Mouse (Mus musculus) neural tube, embryonic 15.5 days (tissue): Measurements from ENCODE around the gene Eif5a. TPM values are rescaled to one million over a fixed set of nuclear protein-coding genes. Genes with fewer than 3 reads are reported as not detected.

Experiments
- ATAC-seq: fragments of 200-750 bp; cut with Nextera tagmentation; 2 replicates; pipeline ENCODE4 v1.8.0; 2017; ENCODE audit warnings: mild to moderate bottlenecking, moderate TSS enrichment, moderate library complexity; ENCODE audit not compliant: low FRiP score
- H3K27ac ChIP-seq: fragments of 300-500 bp; sonication (generic); replicated peaks from 2 replicates; pipeline ENCODE4 v1.5.1; 2015; ENCODE audit warnings: mild to moderate bottlenecking, inconsistent platforms
- H3K27me3 ChIP-seq: fragments of 300-500 bp; sonication (generic); replicated peaks from 2 replicates; pipeline ENCODE4 v1.6.1; 2015; ENCODE audit warnings: inconsistent platforms
- H3K36me3 ChIP-seq: fragments of 300-500 bp; sonication (generic); 2 replicates; pipeline ENCODE4 v1.6.1; 2015; ENCODE audit warnings: inconsistent platforms
- H3K4me1 ChIP-seq: fragments of 300-500 bp; sonication (generic); 2 replicates; pipeline ENCODE4 v1.6.1; 2015; ENCODE audit warnings: inconsistent platforms
- H3K4me2 ChIP-seq: fragments of 300-500 bp; sonication (generic); 2 replicates; pipeline ENCODE4 v1.6.1; 2015; ENCODE audit warnings: inconsistent platforms, mild to moderate bottlenecking, moderate library complexity
- H3K4me3 ChIP-seq: fragments of 300-500 bp; sonication (generic); replicated peaks from 2 replicates; pipeline ENCODE4 v1.5.1; 2015; ENCODE audit warnings: mild to moderate bottlenecking, inconsistent platforms
- H3K9ac ChIP-seq: fragments of 300-500 bp; sonication (generic); replicated peaks from 2 replicates; pipeline ENCODE4 v1.6.1; 2015; ENCODE audit warnings: mild to moderate bottlenecking, inconsistent platforms
- H3K9me3 ChIP-seq: fragments of 300-500 bp; sonication (generic); replicated peaks from 2 replicates; pipeline ENCODE4 v1.6.1; 2016; ENCODE audit warnings: inconsistent platforms
- WGBS: fragments of 180-500 bp; shearing (Covaris S2); methylation state at CpG from one replicate; pipeline ENCODE4 v1.1.7; 2015; ENCODE audit warnings: mixed read lengths; 5-methylcytosine and 5-hydroxymethylcytosine counted together
- polyA plus RNA-seq: library from polyadenylated mRNA; unstranded; fragments of >200 nt; fragmentation: Nextera tagmentation; extraction: Ambion mirVana; gene quantifications from 2 replicates; pipeline ENCODE4 v1.2.1, GENCODE M21; 2015

The Eif5a gene
- polyA plus RNA-seq, 1 experiment from 2014 or later: 1,034 TPM

GRCm38 (mm10) chr11:69894671-69895070, 27.1 kb downstream of the Eif5a start:
- H3K9ac ChIP-seq: no peak overlapping the region
- ATAC-seq: no peak
- H3K4me1 ChIP-seq: peaks cover 12% of the 10 kb centered on the region
- H3K36me3 ChIP-seq: no peaks in the 10 kb centered on the region
- no peaks in the 10 kb centered on the region for H3K9me3 ChIP-seq
- 90% methylated on average over 5 of the region's 5 CpGs for WGBS
- H3K27me3 ChIP-seq: no peaks in the 10 kb centered on the region
- H3K4me3 ChIP-seq: no peak overlapping the region
- no peak overlapping the region for H3K4me2 ChIP-seq
- no peak overlapping the region for H3K27ac ChIP-seq

- Histone ChIP-seq H3K4me2 (no peak overlapping the region), H3K36me3 (no peaks in the 10 kb centered on the region), H3K9ac (no peak overlapping the region), H3K27ac (no peak overlapping the region), H3K4me1 (no peaks in the 10 kb centered on the region), H3K27me3 (no peaks in the 10 kb centered on the region), H3K9me3 (no peaks in the 10 kb centered on the region), H3K4me3 (no peak overlapping the region)
- WGBS: 68% methylated on average over 4 of the region's 4 CpGs
- no peak for ATAC-seq
Measured at GRCm38 (mm10) chr11:69891482-69891881, 30.3 kb downstream of the Eif5a start.

GRCm38 (mm10) chr11:69886907-69887635, 34.7 kb downstream of the Eif5a start:
- H3K9ac ChIP-seq: no peak overlapping the region
- no peak overlapping the region for H3K4me3 ChIP-seq
- no peak overlapping the region for H3K27ac ChIP-seq
- no peak overlapping the region for H3K4me2 ChIP-seq
- no peaks in the 10 kb centered on the region for H3K36me3 ChIP-seq
- H3K27me3 ChIP-seq: no peaks in the 10 kb centered on the region; the same call in 1 of the 2 replicates
- no peaks in the 10 kb centered on the region for H3K4me1 ChIP-seq
- ATAC-seq: no peak
- H3K9me3 ChIP-seq: no peaks in the 10 kb centered on the region
- WGBS: 77% methylated on average over 8 of the region's 8 CpGs

DNA sequence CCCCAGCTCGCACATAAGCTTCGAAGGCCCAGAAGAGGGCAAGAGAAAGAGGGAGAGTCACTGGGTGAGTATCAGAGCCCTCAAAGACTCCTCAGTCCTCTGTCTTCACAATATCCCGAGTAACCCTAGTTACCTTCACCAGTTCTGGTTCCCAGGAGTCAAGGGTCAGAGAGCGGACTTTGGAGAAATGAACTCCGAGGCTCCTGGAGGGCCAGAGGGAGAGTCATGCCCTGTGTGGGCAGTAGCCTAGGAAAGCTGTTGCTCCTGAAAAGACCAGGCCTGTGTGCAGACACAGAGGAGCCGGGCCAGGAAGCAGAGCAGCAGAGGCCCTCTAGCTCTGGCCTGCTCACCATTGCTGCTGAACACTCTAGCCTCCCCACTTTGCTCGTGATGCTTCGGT, 37.1 kb downstream of the Eif5a start:
- no peak for ATAC-seq
- Histone ChIP-seq H3K36me3 (no peaks in the 10 kb centered on the region), H3K27me3 (peaks cover 4% of the 10 kb centered on the region; the same call in 1 of the 2 replicates)

GRCm38 (mm10) chr11:69884240-69884639, 37.5 kb downstream of the Eif5a start:
- Histone ChIP-seq H3K9ac (no peak overlapping the region), H3K36me3 (no peaks in the 10 kb centered on the region), H3K4me1 (peaks cover 24% of the 10 kb centered on the region), H3K4me3 (no peak overlapping the region), H3K27ac (no peak overlapping the region), H3K27me3 (peaks cover 8% of the 10 kb centered on the region; the same call in 1 of the 2 replicates), H3K9me3 (no peaks in the 10 kb centered on the region), H3K4me2 (no peak overlapping the region)
- WGBS: 77% methylated on average over 9 of the region's 9 CpGs
- no peak for ATAC-seq

More for the DNA sequence above, 37.1 kb downstream of the Eif5a start:
- no peak overlapping the region for H3K4me3 ChIP-seq
- H3K9ac ChIP-seq: no peak overlapping the region
- no peak overlapping the region for H3K4me2 ChIP-seq
- no peak overlapping the region for H3K27ac ChIP-seq
- WGBS: 87% methylated on average over 8 of the region's 8 CpGs
- no peaks in the 10 kb centered on the region for H3K9me3 ChIP-seq
- H3K4me1 ChIP-seq: peaks cover 22% of the 10 kb centered on the region

DNA sequence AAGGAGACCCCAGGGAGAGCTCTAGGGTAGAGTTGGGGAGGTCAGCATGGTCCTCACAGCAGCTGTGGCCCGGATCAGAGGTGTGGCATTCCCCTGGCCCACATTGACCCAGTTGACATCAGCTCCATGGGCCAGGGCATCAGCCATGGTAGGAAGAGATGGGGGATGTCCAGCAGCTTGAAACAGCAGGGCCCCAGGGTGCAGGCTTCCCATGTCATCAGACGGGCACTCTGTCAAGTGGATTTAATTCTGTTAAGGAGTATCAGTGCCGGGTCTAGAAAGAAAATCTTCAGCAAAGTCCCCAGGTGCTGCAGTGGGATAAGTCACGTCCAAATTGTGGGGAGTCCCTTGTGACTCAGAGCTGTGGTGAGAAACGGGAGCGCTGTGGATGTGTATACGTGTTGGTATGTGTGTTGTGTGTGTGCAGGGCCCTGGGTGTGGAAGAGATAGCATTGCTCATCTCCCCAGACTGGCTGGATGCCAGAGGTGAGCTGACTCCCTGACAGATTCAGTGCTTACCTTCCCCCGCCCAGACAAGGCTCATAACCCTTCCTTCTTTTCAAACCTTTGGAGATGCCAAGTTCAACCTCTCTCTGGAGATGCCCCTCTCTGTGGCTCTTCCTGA, 38.1 kb downstream of the Eif5a start:
- WGBS: 93% methylated on average over 8 of the region's 8 CpGs
- Histone ChIP-seq H3K4me3 (no peak overlapping the region), H3K4me1 (peaks cover 25% of the 10 kb centered on the region), H3K27me3 (peaks cover 8% of the 10 kb centered on the region; the same call in 1 of the 2 replicates), H3K27ac (no peak overlapping the region), H3K36me3 (no peaks in the 10 kb centered on the region), H3K9ac (no peak overlapping the region), H3K9me3 (no peaks in the 10 kb centered on the region), H3K4me2 (no peak overlapping the region)
- ATAC-seq: no peak

GRCm38 (mm10) chr11:69883066-69883465, 38.7 kb downstream of the Eif5a start:
- peaks cover 29% of the 10 kb centered on the region for H3K4me1 ChIP-seq
- peaks cover 8% of the 10 kb centered on the region; the same call in 1 of the 2 replicates for H3K27me3 ChIP-seq
- no peak overlapping the region for H3K4me2 ChIP-seq
- H3K36me3 ChIP-seq: no peaks in the 10 kb centered on the region
- no peak overlapping the region for H3K4me3 ChIP-seq
- H3K9me3 ChIP-seq: no peaks in the 10 kb centered on the region
- no peak overlapping the region for H3K27ac ChIP-seq
- ATAC-seq: no peak
- 64% methylated on average over 4 of the region's 4 CpGs for WGBS
- no peak overlapping the region for H3K9ac ChIP-seq

- no peak for ATAC-seq
- peaks cover 35% of the 10 kb centered on the region for H3K4me1 ChIP-seq
- WGBS: 65% methylated on average over 21 of the region's 21 CpGs
- H3K27me3 ChIP-seq: peaks cover 8% of the 10 kb centered on the region; the same call in 1 of the 2 replicates
- peak overlapping the region; percentile 79; the same call in 1 of the 2 replicates for H3K27ac ChIP-seq
- peak overlapping the region; percentile 78 for H3K4me2 ChIP-seq
- no peaks in the 10 kb centered on the region for H3K9me3 ChIP-seq
- H3K9ac ChIP-seq: peak overlapping the region; percentile 57; the same call in 1 of the 2 replicates
- no peaks in the 10 kb centered on the region for H3K36me3 ChIP-seq
- peak overlapping the region; percentile 49 for H3K4me3 ChIP-seq
Measured at GRCm38 (mm10) chr11:69881787-69882670, 39.7 kb downstream of the Eif5a start.

DNA sequence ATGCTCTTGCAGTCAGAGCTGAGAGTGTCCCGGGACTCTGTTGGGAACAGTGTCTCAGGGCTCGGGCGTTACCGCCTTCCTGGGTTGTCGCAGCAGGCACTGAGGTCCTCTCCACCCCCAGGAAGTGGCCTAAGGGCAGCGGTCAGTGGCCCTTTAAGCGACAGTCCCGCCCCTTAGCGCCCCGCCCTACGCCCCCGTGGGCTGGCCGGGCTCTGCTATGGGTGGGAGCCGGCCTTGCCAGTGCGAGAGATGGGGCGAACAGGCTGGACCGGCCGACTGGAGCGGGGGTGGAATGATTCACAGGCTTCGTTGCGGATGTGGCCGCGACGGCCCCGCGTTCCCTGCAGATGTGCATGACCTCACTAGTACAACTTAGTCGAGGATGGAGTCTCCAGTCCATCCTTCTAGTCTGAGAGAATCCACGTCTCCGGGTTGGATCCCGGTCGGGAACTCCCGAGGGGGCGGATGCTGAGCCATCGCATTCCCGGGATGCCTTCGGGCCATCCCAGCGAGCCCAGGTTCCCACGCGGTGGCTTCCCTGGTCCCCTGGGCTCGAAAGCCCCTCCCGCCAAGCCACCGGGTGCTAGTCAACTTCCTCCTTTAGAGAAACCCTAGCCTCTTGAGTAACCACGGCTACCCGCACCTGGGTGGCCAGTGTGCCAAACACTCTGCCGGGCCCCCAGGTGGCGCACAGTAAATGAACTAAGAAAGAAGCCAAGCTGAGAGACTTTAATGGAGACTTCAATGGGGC, 40.7 kb downstream of the Eif5a start, which contains the start of gene Kctd11:
Gene Kctd11, minus strand, starts transcription at position 554 of the 751 bp plus-strand sequence.
- Histone ChIP-seq H3K27me3 (peaks cover 8% of the 10 kb centered on the region; the same call in 1 of the 2 replicates), H3K27ac (peak within 1 kb of the TSS; percentile 79), H3K4me1 (peaks cover 39% of the 10 kb centered on the region), H3K4me3 (peak within 1 kb of the TSS; percentile 49), H3K9me3 (no peaks in the 10 kb centered on the region), H3K36me3 (no peaks in the 10 kb centered on the region), H3K4me2 (peak within 1 kb of the TSS; percentile 78), H3K9ac (peak within 1 kb of the TSS; percentile 57)
- ATAC-seq: peak; percentile 75
- WGBS: under 1% methylated on average over 46 of the region's 46 CpGs

GRCm38 (mm10) chr11:69880506-69880852, 41.3 kb downstream of the Eif5a start:
- no peaks in the 10 kb centered on the region for H3K36me3 ChIP-seq
- H3K4me2 ChIP-seq: peak overlapping the region; percentile 78
- no peaks in the 10 kb centered on the region for H3K9me3 ChIP-seq
- ATAC-seq: peak; percentile 53
- H3K27me3 ChIP-seq: peaks cover 8% of the 10 kb centered on the region; the same call in 1 of the 2 replicates
- WGBS: under 1% methylated on average over 18 of the region's 18 CpGs
- peaks cover 39% of the 10 kb centered on the region for H3K4me1 ChIP-seq
- H3K27ac ChIP-seq: peak overlapping the region; percentile 79
- peak overlapping the region; percentile 49 for H3K4me3 ChIP-seq
- peak overlapping the region; percentile 57 for H3K9ac ChIP-seq

- ATAC-seq: no peak
- peak overlapping the region; percentile 49 for H3K4me3 ChIP-seq
- H3K4me1 ChIP-seq: peaks cover 39% of the 10 kb centered on the region
- H3K9me3 ChIP-seq: no peaks in the 10 kb centered on the region
- no peak overlapping the region for H3K27ac ChIP-seq
- 61% methylated on average over 15 of the region's 15 CpGs for WGBS
- peak overlapping the region; percentile 78 for H3K4me2 ChIP-seq
- no peak overlapping the region for H3K9ac ChIP-seq
- peaks cover 8% of the 10 kb centered on the region; the same call in 1 of the 2 replicates for H3K27me3 ChIP-seq
- no peaks in the 10 kb centered on the region for H3K36me3 ChIP-seq
Measured at GRCm38 (mm10) chr11:69879711-69880110, 42.0 kb downstream of the Eif5a start.
